Mouse (Mus musculus): ENCODE measurements at regions not wholly inside any gene's neighbourhood (a gene's known extent, or its start where the extent isn't known, plus 50 kb on each side); places are given as distances from the start of the nearest gene placed in this dataset.
A peak's percentile ranks its signal among the peaks of the same experiment; 100 is the strongest.

DNA sequence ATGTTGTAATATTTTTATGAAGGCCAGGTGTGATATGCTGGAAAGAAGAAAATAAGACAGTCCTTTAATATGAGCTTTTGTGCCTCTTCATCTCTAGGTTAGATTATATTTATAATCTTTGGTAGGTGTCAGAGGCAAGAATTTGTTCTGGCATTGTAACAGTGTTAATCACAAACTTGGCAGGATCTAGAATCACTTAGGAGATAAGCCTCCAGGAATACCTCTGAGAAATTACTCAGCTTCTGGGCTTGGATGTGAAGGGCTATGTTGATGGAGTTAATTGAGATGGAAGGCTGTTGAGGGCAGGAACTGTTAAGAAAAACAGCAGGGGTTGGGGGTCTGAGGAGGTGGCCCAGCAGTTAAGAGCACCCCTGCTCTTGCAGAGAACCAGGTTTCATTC, 394.0 kb upstream of the Camk1g start:
- DNase-seq: no peak

DNA sequence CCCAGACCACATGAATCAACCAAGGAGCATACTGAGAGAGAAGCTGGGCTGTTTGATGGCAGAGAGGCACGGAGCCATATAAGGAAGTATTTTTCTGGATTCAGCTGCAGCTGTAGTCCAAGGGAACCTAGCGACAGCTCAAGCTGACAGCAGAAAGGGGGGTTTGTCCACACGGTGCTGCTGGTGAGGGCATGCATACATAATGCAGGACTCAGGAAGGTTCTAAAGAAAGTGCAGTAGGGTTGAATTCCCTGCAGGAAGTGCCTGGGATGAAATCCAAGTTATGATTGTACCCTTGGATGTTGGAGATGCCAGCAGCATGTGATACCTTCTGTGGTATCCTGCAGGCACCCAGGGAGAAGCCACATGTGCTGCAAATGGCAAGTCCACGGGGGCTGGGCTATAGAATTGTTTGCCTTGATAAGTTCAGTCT, 381.7 kb upstream of the Camk1g start:
- DNase-seq: no peak

DNA sequence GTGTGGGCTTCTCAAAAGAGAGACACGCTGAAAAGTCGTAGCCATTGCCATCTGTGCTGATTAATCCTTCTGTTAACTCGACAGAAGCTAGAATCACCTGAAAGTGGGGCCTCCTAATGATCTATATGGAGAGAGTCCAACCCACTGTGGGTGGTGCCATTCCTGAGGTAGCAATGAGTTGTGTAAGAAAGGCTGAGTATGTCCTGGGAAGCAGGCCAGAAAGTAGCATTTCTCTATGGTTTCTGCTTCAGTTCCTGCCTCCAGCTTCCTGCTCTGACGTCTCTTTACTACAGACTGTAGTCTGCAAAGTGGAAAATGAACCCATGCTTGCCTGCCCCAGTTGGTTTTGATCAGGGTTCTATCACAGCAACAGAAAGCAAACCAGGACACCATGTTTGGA, 380.8 kb upstream of the Camk1g start:
- DNase-seq: no peak

DNA sequence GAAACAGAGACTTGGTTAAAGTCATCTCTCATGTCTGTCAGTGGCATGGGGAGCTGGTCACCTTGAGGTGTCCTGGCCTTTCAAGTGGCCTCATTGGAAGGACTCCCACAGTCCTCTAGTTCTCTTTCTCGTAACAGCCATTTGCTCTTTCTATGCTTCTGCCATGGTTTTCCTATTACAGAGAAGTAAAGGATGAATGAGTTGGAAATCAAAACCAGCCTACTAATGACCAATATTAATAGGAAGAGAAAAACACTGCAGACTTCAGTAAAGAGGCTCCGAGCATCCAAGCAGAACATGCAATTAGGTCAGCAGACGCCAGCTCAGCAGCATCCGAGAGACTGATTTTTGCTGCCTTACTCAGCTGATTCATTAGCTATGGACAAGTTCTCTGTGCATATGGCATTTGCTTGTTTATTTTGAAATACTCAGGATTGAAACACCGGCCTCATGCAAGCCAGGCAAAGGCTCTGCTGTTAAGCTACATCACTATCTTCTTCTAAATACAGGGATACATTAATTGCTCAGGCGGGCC, 377.4 kb upstream of the Camk1g start:
- no peak for DNase-seq

DNA sequence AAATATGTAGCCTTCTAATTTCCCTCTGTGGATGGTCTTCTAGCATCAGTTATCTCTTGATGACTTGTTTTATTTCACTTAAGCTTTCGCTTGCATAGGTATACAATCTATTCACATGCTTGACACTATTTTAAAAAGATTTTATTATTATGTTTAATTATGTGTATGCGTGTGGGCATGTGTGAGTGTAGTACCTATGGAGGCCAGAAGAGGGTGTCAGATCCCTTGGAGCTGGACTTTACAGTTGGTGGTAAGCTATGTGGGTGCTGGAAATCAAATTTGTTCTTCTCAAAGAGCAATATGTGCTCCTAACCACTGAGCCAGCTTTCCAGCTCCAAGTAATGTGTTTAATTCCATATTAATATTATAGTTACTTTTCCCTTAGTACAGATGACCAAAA, 372.6 kb upstream of the Camk1g start:
- no peak for DNase-seq

DNA sequence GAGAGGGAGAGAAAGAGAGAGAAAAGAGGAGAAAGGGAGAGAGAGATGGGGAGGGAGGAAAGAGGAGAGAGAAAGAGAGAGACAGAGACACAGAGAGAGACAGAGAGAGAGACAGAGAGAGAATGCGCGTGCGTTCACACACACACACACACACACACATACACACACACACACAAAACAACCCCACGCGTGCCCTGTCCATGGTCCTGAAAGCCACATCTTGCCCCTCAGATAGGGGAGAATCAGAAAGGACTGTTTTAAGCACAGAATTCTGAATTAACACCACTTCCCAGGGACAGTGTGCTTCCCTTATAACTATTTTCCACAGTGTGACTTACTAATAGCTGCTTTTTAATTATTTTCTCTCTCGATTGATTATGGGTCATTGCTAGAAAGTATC, 368.7 kb upstream of the Camk1g start:
- DNase-seq: no peak

DNA sequence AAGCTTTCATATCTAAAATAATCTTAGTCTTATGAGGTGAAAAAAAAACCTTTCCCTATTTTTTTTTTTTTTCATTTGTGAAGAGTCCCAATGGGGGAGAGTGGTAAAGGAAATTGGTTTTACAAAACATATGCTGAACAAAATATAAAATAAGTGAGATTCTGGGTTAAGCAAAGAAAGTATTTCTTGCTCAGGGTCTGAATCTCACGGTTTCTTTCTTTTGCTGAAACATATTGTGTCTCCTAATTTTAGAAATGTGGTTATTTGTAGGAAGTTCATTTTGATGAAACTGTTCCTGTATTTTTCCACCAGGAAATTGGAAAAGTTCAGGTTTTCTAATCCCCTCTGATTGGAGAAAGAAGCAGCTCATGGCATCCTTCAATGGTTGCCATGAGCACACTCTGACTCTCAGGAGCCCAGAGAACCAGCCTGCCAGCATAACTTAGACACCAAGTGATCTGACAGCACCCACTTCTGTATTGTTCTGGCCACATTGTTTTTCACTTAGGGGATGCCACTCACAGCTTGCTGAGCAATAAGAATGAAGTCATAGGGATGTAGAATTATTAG, 365.9 kb upstream of the Camk1g start:
- DNase-seq: no peak

DNA sequence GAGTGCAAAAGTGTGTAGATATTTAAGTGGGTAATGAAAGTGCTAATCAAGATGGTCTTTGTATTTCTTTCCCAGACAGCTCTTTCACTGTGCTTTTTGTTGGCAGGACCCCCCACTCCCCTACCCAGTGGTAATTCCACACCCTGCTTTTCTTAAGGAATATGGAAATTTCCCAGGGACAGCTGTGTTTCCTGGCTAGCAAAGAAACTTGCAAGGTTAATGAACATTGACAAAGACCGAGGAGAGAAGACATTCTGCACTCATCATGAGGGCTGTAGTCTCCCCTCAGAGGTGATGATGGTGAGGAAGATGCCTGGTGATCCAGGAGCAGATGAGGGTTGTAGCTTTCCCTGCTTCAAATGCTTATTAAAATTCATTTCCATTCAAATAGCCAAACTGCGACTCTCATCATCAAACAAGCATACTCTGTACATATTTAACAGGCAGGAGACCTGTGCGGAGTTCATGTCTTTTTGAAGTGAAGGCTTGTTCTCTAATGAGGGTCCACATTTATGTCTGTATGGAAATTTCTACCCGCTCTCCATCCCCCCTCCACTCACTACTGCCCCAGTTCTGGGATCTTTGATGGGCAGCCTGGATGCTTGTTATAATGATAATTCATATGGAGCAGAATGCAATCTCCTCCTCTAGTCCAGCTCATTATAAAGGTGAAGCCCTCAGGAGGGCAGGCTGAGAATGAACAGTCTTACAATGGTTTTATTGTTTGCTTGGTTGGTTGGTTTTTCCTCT, 364.1 kb upstream of the Camk1g start:
- no peak for DNase-seq

DNA sequence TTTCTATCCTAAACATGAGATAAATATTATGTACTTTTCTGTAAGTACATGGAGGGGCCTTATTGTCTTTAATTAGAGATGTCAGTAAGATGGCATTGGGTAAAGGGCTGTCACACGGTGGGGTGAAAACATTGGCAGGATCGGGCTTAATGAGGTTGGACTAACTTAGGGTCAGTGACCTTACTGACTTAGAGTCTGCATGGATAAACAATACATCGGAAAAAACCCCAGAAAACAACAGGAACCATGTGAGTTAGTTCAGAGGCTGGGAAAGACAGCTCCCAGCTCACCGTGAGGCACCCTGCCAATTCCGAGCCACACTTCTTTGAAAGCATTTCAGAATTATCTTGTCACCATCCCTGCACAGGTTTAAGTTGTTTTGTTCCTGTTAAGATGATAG, 363.3 kb upstream of the Camk1g start:
- no peak for DNase-seq

DNA sequence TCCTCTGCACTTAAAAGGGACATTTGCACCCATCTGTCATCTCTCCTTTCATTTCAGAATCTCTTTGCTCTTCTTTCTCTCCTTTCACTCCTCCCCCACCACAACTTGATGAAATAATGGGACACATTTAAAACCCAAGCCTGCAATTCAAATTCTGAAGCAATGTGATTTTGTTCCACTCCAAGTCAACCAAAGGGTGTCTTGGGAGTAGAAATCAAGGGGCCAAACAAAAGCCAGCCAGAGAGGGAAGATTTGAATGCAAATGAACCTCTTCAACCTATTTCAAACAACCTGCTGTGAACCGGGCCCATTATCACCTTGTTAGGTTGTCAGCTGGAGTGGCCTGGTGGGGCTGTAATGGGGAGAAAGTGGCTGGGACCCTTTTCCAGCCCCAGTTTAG, 362.0 kb upstream of the Camk1g start:
- DNase-seq: no peak

DNA sequence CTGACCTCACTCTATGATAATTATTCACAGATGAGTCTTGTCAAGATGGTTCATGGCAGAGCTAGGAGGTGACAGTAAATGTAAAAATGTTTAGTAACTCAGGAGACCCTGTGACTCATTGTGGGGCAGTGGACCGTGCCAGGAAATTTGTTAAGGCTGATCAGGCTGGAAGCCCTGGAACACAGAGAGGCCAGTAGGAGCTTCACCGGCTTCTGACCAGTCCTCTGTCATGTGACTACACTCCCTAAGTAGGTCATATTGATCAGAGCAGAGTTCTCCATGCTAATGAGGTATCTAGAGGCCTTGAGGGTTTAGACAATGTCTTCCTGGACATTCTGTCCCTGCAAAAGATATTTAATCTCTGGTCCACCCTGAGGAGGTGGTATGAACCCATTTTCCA, 351.8 kb upstream of the Camk1g start:
- no peak for DNase-seq

DNA sequence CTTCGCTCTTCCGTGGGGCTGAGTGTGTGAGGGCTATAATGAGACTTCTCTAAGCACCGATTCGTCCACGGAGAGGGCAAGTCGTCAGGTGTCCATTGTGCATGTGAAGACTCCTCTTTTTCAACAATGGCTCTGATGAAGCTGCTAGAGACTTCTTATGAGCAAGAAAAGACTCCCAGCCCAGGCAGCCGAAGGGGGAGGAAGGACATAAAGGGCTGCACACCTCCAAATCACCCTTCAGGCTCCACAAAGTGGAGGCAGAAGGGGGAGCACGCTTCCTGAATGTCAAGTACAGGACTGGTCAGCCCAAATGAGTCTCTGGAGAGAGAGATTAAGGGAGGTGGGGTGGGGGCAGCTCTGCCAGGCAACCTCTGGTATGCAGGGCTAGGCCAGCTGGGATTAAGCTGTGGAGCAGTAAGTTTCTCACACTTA, 350.3 kb upstream of the Camk1g start:
- no peak for DNase-seq

DNA sequence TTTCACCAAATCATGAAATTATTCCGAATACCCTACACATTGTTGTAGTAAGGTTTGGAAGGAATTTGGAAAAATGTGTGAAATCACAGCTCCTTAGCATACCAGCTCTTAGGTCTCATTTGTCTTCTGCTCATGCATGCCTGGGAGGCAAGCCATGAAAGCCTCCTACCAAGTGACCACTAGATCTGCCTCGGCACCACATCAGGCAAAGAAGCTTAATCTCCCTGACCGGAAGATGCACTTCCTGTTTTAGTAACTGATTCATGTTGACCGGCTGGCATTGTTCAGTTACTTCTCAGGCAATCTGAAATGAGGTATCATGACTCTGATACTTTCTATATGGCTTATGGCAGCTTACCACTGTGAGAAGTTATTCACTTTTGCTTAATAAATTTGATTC, 345.2 kb upstream of the Camk1g start:
- DNase-seq: no peak

DNA sequence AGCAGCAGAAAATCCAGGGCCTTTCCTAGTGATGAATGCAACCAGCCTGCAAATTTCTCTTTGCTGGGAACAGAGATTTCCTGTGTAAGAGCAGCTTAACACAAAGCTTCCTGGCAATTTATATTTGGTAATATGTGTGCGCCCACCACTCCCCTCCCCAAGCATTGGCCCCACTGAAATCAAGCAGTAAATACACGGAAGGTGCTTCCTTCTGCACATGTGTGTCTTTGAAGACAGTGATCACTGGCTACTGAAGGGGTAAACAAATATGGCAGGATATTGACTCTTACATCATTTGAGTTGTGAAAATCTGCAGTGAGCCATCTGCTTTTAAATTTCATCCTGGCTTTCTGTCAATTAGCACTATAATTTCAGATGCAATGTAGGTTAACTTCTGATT, 344.5 kb upstream of the Camk1g start:
- no peak for DNase-seq

DNA sequence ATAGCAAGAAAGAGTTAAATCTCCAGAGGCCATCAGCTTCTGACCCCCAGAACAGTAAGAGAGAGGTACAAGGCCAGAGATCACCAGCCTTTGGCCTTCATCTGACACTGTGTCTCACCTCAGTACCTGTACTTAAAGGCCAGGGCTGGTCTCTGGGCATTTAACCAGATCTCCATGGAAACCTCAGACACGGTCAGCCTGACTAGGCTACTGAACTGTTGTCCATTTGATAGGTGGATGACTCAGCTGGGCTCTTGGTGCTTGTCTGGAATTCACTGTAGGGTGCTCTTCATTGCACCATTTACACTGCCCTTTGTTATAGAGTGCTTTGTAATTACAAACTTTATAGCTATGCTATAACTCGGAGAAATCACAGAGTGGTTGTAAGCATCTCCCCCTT, 335.1 kb upstream of the Camk1g start:
- no peak for DNase-seq

DNA sequence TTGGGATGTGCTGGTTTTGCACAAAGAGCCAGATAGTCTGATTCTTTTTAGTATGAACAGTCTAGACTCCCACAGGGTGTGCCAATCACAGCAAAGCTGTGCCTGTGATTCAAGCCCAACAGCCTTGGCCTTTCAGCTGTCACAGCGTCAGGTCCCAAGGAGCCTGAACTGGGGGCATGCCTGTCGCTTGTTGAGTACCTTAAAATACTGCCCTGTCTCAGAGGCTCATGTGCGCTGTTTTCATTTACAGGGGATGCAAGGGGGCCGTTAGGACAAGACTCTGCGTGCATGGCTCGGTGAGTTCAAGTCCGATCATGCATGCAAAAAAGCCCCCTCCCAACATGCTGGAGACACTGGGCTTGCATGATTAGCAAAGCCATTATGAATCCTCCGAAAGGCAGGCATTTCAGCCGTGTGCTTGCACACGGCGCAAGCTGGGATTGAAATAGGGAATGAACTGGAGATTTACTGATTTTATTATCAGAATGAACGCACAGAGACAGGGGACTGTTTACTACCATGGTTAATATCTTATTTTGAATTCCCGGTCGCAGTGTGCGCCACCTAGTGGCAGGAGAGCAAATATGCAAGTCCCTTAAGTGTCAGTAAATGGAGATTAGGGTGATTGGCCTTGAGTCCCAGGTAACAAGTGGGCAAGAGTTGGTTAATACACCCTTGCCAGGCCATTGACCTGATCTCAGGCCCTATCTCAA, 332.8 kb upstream of the Camk1g start:
- peak; percentile 5 for DNase-seq

DNA sequence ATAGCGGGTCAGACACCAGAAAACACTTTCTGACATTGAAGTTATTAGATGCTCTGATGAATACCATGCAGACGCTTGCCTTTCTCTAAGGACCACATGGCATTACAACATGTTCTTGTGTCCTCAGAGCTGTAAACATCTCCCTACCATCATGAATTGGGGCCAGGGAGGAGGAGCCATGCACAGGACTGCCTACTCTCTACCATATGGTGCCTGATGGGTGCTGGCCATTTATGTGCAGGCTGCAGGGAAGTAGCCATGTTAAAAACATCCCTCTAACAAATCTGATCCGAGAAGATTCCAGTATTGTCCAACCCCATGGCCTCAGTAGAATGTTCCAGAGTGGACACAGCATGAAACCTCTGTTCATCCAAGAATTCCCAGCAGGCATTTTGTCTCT, 330.1 kb upstream of the Camk1g start:
- no peak for DNase-seq

DNA sequence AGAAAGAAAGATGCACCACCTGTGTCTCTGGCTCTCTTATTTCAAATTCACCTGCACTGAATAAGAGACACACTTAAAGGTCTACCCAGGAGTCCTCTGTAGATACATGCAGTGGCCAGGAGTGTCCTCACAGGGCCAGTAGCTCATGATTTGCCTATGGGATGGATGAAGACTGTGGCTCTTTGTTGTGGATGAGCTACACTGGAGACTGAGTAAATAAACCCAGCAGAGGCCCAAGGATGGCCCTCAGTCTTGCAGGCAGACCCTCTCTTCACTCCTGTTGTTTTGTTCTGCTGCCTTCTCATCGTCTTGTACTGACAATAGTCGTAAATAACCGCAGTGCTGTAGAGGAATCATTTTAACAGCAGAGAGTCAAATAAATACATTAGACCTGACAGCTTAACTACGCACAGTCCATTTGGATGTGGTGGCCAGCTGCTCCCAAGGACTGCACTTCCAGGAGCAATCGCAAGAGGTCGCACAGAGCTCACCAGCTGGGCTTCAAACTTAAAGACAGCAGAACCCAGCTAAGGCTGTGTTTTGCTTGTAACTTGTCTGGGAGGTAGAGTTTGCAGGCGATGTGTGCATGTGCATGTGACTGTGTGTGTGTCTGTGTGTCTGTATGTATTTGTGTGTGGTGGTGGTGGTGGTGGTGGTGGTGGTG, 328.6 kb upstream of the Camk1g start:
- DNase-seq: peak; percentile 38

DNA sequence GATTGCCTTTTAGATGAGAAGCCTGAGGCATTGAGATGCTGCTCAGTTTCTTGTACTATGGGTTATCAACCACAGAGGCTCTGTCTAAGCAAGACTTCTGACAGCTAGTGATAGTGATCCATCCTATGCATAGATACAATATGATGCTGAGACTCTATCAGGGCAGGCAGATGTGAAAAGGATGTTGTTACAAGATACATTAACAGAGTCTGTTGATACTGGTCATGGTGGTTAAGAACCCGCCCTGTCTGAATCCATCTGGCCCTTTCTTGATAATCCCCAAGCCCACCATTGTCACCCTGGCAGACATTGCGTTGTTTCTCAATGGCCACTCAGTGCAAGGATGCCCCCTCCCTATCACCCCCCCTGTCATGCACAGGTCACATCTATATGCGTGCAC, 327.8 kb upstream of the Camk1g start:
- no peak for DNase-seq

DNA sequence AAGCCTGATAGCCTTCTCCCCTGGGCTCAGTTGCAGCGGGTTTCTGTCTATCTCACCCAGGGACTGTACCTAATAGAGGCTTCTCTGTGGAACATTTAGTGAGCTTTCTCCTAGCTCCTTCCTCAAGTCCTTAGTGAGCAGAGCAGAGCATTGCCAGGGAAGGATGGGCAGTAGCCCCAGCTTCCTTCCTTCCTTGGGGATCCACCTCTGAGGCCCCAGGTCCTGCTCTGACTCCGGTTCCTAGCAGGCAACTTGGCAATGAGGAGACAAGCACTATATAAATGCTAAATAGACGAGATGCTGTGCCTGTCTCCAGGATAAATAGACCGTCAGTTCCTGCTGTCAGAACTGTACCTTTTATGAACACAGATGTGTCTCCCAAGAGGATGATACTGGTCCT, 326.9 kb upstream of the Camk1g start:
- DNase-seq: peak; percentile 40

DNA sequence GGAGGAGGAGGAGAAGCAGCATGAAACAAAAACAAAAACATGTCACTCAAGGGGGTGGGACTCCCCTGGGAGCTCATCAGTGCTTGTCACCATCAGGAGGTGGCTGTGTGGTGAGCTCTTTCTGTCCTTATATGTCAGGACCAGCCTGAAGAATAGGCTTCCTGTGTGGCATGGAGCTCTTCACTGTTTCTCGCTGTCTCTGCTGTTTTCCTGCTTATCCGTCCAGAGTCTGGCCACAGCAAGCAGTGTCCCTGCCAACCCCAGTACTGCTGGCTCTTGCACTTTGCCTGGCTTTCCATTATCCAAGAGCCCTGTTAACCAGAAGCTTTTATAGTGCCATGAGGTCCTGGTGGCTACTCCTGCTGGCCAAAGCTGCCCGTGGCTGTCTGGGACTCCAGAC, 322.9 kb upstream of the Camk1g start:
- peak; percentile 65 for DNase-seq

DNA sequence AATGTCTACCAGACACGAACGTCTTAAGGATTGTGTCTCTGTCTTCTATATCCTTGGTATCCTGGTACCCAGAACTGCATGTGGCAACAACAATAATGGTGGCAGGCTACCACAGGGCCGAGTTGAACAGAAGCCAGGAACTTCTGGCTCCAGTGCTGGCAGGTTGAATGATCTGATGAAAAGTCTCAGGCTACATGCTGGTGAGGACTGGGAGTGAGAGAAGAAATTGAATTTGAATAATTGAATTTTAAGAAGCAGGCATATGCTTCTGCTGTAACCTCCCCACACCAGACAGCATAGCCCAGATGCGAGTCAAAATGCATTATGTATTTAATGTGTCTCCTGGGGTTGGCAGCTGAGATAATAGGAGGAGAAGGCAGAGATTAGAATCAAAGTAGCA, 319.5 kb upstream of the Camk1g start:
- no peak for DNase-seq

DNA sequence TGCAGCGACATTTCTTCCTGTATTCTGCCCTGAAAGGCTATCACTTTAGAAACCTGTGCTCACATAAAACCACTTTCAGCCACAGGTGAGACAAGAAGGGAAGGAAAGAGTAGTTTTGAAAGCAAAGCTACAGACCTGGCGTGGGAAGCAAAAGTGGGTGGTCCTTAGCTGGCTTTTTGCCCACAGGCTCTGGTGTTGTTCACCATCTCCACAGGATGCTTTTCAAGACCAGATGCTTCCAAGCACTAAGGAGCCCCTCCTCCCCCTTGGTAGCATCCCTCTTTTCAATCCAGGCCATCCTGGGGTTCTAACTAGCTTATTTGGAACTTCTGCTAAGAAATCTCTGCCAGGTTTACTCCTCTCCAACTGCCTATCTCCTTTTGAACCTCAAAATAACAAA, 312.8 kb upstream of the Camk1g start:
- no peak for DNase-seq

DNA sequence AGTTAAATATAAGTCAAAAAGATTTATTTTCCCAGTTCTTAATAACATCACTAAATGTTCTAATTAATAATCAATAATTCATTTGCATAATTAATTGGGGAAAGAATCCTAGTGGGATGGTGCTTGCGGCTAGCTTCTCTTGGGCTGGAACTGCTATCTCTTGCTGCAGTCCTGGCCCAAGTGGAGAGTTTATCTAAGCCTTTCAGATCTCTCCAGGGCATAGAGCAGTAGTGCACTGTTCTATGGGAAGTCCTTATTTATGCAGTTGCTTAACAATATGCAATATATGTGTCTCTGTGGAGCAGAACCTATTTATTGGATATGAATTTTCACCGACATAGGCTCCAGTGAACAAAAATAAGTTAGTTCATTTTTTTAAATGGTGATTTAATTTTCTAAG, 308.4 kb upstream of the Camk1g start:
- no peak for DNase-seq

Data from kidney, adult 11 months (tissue).